Mouse (Mus musculus): Measurements from ENCODE around the gene Senp8. TPM values are rescaled to one million over a fixed set of nuclear protein-coding genes. Genes with fewer than 3 reads are reported as not detected.
A peak's percentile ranks its signal among the peaks of the same experiment; 100 is the strongest.
"Not testable (repeated sequence)": the region's sequence is repeated elsewhere in the genome, so short reads cannot be mapped to it uniquely, and the experiment has no call there.

Senp8 gene
- 8.8 and 11.1 TPM in 2 replicates for polyA plus RNA-seq (2015; fragmentation: Nextera tagmentation; extraction: Ambion mirVana)

DNA sequence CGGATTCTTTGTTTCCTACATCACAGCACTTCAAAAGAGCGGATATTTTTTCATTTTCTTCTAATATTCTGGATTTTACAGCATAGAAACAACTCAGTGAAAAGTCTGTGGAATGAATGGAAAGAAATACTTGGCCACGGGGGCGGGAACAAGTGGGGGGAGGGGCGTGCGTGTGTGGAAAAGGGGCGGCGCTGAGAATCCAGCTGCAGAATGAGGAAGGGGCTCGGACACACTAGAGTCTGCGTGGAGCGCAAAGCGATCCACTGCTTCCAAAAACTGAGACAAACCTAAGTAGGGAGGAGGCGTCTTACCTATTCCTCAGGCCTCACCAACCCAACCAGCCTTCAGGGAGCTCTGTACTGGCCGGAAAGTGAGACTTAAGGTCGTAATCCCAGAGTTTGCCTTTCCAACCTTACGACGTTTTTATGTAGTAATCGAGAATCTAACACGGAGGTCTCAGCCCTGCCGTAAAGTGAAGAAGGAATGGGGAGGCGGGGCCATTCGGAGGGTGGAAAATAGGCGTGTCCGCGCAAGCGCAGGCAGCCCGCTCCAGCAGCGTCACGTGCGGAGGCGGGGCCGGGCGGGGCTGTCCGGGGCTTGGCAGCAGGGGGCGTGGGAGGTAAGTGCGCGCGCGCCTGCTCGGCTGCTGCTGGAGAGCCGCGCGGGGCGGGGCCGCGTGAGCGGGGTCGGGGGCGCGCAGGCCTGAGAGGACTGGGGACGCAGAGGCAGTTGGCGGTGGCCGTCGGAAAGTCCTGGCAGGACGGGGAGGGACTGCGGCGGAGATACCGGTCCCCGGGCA lies at the start of gene Senp8, which contains the start of gene Myo9a:
Gene Senp8 (minus strand): TSS at position 444 of the 799 bp plus-strand sequence.
Gene Myo9a (plus strand): TSS at position 630 of the 799 bp plus-strand sequence.
- Histone ChIP-seq H3K9ac (peak within 1 kb of the TSS; percentile 84), H3K4me3 (peak within 1 kb of the TSS; percentile 84), H3K4me2 (replicated peaks) (peak within 1 kb of the TSS; percentile 77), H3K27ac (peak within 1 kb of the TSS; percentile 94), H3K4me1 (peaks cover 14% of the 10 kb centered on the region), H3K36me3 (no peaks in the 10 kb centered on the region), H3K27me3 (no peaks in the 10 kb centered on the region), H3K9me3 (no peaks in the 10 kb centered on the region)
- peak; percentile 96 for ATAC-seq (ENCODE audit: low FRiP score, low read depth)
- under 1% methylated on average over 49 of the region's 59 CpGs for WGBS

DNA sequence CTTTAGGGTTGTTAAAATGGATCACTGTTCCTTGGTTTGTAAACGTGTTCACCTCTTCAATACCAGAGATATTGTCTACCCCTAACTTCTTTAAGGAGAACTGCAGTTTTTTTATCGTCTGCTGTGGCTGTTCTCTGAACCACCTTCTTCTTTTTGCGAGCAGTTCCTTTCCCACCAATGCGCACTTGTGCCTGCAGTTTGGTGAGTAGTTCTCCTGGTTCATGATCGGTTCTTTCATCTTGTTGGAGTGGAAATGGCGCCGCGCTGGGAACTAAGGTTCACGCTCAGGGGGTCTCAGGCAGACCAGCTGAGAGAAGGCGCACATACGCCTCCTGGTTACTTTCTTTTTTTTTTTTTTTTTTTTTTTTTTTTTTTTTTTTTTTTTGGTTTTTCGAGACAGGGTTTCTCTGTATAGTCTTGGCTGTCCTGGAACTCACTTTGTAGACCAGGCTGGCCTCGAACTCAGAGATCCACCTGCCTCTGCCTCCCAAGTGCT lies 16.5 kb upstream of the Senp8 start:
- not testable (repeated sequence) for H3K4me2 ChIP-seq (replicated peaks); H3K36me3 ChIP-seq; H3K9me3 ChIP-seq; H3K4me3 ChIP-seq; ATAC-seq (ENCODE audit: low FRiP score, low read depth); H3K27ac ChIP-seq; H3K4me1 ChIP-seq; H3K9ac ChIP-seq; H3K27me3 ChIP-seq
- 86% methylated on average over 12 of the region's 13 CpGs for WGBS

DNA sequence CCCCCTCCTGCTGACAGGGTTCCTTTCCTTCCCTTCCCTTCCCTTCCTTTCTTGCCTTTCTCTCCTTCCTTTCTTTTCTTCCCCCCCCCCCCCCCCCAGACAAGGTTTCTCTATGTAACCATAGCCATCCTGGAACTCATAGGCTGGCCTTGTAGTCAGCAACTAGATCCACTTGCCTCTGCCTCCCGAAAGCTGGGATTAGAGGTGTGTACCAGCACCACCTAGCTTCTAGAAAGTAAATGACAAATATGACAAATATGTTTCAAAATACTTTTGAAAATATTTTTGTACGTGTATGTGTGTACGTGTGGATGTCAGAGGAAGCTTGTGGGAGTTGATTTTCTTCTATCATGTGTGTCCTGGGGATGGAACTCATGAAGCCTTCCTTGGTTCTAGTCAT lies 10.0 kb upstream of the Senp8 start:
- Histone ChIP-seq H3K4me2 (replicated peaks) (no peak overlapping the region), H3K9me3 (no peaks in the 10 kb centered on the region), H3K27me3 (no peaks in the 10 kb centered on the region), H3K9ac (no peak overlapping the region), H3K4me3 (no peak overlapping the region), H3K4me1 (no peaks in the 10 kb centered on the region), H3K36me3 (no peaks in the 10 kb centered on the region), H3K27ac (no peak overlapping the region)
- no peak for ATAC-seq (ENCODE audit: low FRiP score, low read depth)
- WGBS = 78% methylated on average over 3 of the region's 3 CpGs

DNA sequence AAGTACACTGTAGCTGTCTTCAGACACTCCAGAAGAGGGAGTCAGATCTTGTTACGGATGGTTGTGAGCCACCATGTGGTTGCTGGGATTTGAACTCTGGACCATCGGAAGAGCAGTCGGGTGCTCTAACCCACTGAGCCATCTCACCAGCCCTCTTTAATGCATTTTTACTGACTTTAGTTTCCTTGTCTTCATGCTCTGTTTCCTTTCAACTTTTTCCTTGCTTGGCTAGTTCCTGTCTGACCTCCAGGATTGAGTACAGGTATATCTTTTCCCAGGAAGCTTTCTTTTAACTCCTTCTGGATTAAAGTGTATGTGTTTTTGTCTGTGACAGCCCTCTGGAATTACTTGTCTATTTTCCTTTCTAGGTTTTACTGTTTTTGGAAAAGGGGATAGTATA lies 6.5 kb upstream of the Senp8 start:
- WGBS = 92% methylated on average over 3 of the region's 3 CpGs
- not testable (repeated sequence) for H3K9me3 ChIP-seq; H3K27me3 ChIP-seq; H3K36me3 ChIP-seq; ATAC-seq (ENCODE audit: low FRiP score, low read depth); H3K4me3 ChIP-seq; H3K27ac ChIP-seq; H3K4me2 ChIP-seq (replicated peaks); H3K4me1 ChIP-seq; H3K9ac ChIP-seq

DNA sequence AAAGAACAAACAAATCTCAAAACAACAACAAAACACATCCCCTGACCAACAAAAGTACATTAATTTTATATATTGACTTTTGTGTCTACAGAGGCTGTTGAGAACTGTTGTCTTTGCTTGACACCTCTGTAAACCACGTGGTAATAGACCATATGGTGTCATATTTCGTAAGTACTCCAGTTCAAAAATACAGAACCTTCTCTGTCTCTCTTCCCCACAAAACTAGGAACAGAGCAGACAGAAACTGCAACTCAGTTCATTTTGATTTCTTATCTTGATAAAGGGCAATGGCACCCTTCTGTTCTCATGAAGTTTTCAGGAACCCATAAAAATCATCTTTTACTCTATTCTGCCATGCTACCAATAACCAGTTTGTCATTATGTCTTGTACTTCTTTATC lies 4.7 kb upstream of the Senp8 start:
- Histone ChIP-seq H3K9ac (no peak overlapping the region), H3K27ac (no peak overlapping the region), H3K27me3 (no peaks in the 10 kb centered on the region), H3K4me2 (replicated peaks) (no peak overlapping the region), H3K9me3 (no peaks in the 10 kb centered on the region), H3K36me3 (no peaks in the 10 kb centered on the region), H3K4me1 (peaks cover 6% of the 10 kb centered on the region), H3K4me3 (no peak overlapping the region)
- ATAC-seq (ENCODE audit: low FRiP score, low read depth) = no peak
- WGBS = 49% methylated on average over 2 of the region's 2 CpGs

DNA sequence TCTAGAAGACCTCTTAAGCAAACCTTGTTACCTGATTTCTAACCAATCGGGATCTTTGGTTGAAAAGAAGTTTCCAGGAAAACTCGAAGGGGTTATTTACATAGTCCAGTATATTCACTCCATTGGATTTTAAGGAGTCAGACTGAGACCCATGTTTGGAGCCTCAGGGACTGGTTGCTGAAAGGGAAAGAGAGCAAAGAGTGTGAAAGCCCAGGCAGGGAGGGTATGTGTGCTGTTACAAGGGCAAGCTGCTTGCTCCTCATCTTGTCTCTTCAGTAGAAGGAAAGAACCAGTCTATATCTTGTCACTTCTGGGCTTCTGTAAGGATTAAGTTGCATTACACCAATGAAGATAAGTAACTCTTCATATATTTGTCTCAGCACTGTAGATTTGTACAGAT lies 1.5 kb upstream of the Senp8 start:
- Histone ChIP-seq H3K9me3 (no peaks in the 10 kb centered on the region), H3K9ac (peak overlapping the region; percentile 84), H3K27me3 (no peaks in the 10 kb centered on the region), H3K4me1 (peaks cover 14% of the 10 kb centered on the region), H3K4me3 (peak overlapping the region; percentile 84), H3K27ac (no peak overlapping the region; the same call in 1 of the 2 replicates), H3K4me2 (replicated peaks) (peak overlapping the region; percentile 77), H3K36me3 (no peaks in the 10 kb centered on the region)
- no peak for ATAC-seq (ENCODE audit: low FRiP score, low read depth)
- 1% methylated on average over 2 of the region's 2 CpGs for WGBS

DNA sequence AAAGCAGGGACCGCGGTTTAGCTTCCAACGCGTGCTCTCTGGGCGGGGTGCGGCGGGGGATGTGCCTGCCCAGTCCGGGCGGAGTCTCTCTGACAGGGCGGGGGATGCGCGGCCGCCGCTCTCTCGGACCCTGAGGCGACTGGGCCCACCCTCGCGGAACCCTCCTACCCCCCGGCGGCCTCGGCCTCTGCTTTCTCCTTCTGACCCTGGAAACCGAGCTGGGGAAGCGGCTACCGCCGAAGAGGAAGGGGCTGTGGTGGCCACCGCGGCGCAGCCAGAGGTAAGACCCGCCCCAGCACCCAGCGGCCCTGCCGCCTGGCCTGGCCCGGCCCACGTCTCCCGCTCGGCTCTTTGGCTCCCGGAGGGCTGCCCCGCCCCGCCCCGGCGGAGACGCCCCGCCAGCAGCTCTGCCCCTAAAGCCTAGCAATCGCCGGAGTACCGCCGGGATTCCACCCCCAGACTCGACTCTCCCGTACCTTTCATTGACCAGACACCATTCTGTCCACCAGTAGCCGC lies 614 bp upstream of the Senp8 start:
- Histone ChIP-seq H3K9me3 (no peaks in the 10 kb centered on the region), H3K36me3 (no peaks in the 10 kb centered on the region), H3K4me2 (replicated peaks) (peak overlapping the region; percentile 77), H3K27ac (peak overlapping the region; percentile 92), H3K4me3 (peak overlapping the region; percentile 84), H3K9ac (peak overlapping the region; percentile 84), H3K4me1 (peaks cover 14% of the 10 kb centered on the region), H3K27me3 (no peaks in the 10 kb centered on the region)
- under 1% methylated on average over 43 of the region's 49 CpGs for WGBS
- ATAC-seq (ENCODE audit: low FRiP score, low read depth) = peak; percentile 93

DNA sequence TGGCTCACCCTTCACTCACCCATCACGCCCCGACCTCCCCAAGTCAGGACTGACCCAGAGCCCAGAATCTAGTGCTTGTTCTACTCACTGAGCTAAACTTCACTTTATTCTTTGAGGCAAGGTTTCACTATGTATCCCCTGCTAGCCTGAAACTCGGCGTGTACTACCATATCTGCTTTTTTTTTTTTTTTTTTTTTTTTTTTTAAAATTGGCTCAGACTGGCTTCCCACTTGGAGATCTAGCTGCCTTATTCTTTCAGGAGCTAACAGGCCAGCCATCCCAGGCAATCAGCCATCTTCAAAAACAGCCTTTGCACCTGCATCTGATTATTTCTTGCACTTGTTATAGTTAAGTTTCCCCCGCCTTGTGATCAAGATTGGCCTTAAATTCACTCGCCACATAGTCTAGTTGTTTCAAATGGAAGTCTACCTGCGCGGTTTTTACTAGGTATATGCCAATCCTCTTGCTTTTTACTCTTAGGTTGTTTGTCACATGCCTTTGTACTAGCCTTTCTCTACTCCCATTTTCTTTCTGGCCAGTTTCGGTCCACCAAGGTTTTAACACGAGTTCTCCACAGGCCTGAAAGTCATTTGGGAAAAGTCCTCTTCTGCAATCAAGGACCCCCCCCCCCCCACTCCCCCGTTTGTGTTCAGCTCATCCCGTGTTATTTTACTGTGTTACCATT lies 787 bp downstream of the Senp8 start:
- peak overlapping the region; percentile 94 for H3K27ac ChIP-seq

DNA sequence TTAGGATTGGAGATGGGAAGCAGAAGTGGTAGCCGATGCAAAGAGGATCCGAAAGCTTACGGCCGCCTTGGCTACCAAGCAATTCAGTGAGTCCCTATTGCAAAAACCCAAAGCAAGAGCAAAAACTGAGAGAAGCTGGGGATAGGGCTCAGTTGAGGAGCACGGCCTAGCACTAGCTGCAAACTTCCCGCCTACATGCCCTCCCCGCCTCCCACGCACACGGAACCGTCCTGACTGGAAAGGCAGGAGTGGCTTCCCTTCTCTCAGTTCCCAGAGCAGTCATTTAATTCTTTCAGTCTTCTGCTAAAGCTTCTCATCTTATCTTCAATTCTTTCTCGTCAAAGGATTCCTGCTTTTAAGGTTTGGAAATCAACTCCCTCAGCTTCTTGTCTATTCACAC lies 1.5 kb downstream of the Senp8 start:
- Histone ChIP-seq H3K9me3 (no peaks in the 10 kb centered on the region), H3K4me2 (replicated peaks) (no peak overlapping the region), H3K27ac (no peak overlapping the region), H3K4me3 (no peak overlapping the region), H3K9ac (no peak overlapping the region), H3K27me3 (no peaks in the 10 kb centered on the region), H3K36me3 (0 out of 2 replicates have a peak, but pooled peaks cover under 1% of the 10 kb centered on the region), H3K4me1 (peaks cover 11% of the 10 kb centered on the region)
- ATAC-seq (ENCODE audit: low FRiP score, low read depth) = no peak
- WGBS = 86% methylated on average over 11 of the region's 11 CpGs

More for the DNA sequence above, 787 bp downstream of the Senp8 start:
- no peaks in the 10 kb centered on the region for H3K27me3 ChIP-seq
- no peaks in the 10 kb centered on the region for H3K9me3 ChIP-seq
- peak overlapping the region; percentile 65 for H3K9ac ChIP-seq
- H3K4me3 ChIP-seq = peak overlapping the region; percentile 84
- peaks cover 11% of the 10 kb centered on the region for H3K4me1 ChIP-seq
- 28% methylated on average over 12 of the region's 12 CpGs for WGBS
- ATAC-seq (ENCODE audit: low FRiP score, low read depth) = no peak
- peak overlapping the region; percentile 69 for H3K4me2 ChIP-seq (replicated peaks)
- no peaks in the 10 kb centered on the region for H3K36me3 ChIP-seq

DNA sequence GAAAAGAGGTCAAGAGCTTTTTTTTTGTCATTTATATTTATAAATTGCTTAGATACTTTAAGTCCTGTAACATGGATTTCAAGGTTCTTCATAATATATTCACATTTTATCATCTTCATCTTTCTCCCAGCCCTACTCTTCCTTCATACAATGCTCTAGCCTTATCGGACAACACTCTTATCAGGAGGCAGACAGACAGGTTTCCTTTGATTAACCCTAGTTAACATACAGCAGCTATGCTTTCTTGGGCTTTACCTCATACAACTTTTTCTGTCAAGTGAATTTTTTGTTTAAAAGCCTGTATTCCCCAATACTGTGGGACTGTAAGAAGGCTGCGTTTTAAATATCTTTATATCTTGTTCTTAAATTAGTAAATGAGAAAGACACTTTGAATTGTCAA lies 2.1 kb downstream of the Senp8 start:
- Histone ChIP-seq H3K9me3 (no peaks in the 10 kb centered on the region), H3K9ac (no peak overlapping the region), H3K4me3 (no peak overlapping the region), H3K27ac (no peak overlapping the region), H3K4me2 (replicated peaks) (no peak overlapping the region), H3K27me3 (no peaks in the 10 kb centered on the region), H3K36me3 (0 out of 2 replicates have a peak, but pooled peaks cover 3% of the 10 kb centered on the region), H3K4me1 (peaks cover 11% of the 10 kb centered on the region)
- no peak for ATAC-seq (ENCODE audit: low FRiP score, low read depth)
- 91% methylated on average over 2 of the region's 2 CpGs for WGBS

DNA sequence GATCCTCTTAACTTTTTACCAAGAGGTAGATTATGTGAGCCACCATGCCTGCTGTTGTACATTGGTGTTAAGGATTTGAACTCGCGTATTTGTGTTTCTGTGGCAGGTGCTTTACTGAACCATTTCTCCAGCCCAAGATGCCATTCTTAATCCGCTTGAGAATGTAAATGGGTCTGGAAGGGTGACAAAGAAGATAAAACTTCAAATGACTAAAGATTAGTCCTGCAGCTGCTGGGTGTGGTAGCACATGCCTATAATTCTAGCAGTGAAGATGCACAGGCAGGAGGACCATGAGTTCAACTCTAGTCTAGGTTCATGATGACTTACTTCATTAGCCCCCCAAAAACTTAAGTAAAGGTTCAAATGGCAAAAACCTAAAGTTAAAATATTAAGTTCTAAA lies 6.6 kb downstream of the Senp8 start:
- no peak overlapping the region for H3K27ac ChIP-seq
- ATAC-seq (ENCODE audit: low FRiP score, low read depth) = no peak
- over 99% methylated on average over 3 of the region's 3 CpGs for WGBS

DNA sequence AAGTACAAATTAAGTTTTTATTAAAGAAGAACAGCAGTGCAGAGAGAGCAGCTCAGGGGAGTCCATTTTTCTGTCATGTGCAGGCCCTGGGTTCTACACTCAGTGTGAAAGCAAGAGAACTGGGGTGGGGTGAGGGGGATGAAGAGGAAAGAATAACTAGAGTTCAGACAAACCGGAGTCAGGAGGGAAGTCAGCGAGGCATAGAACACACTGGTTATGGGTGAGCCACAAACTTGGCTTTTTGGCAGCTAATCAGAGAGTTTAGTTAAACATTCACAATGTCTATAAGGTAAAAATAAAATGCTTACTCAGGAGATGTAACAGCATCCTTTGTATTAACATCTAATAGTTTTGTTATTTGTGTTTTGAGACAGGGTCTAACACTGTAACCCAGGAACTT lies 9.9 kb downstream of the Senp8 start:
- Histone ChIP-seq H3K36me3 (peaks cover 8% of the 10 kb centered on the region; the same call in 1 of the 2 replicates), H3K4me2 (replicated peaks) (no peak overlapping the region), H3K9ac (no peak overlapping the region), H3K27ac (no peak overlapping the region), H3K27me3 (no peaks in the 10 kb centered on the region), H3K9me3 (no peaks in the 10 kb centered on the region), H3K4me3 (no peak overlapping the region), H3K4me1 (no peaks in the 10 kb centered on the region)
- 87% methylated on average over 2 of the region's 2 CpGs for WGBS
- ATAC-seq (ENCODE audit: low FRiP score, low read depth) = no peak

More for the DNA sequence above, 6.6 kb downstream of the Senp8 start:
- Histone ChIP-seq H3K4me3 (no peak overlapping the region), H3K9ac (no peak overlapping the region), H3K4me1 (no peaks in the 10 kb centered on the region), H3K4me2 (replicated peaks) (no peak overlapping the region), H3K9me3 (no peaks in the 10 kb centered on the region), H3K36me3 (0 out of 2 replicates have a peak, but pooled peaks cover 3% of the 10 kb centered on the region), H3K27me3 (no peaks in the 10 kb centered on the region)
